Mouse (Mus musculus) cortical plate, adult 2 months (tissue): ENCODE results near the gene Pam16.

Source experiments
- CTCF ChIP-seq: fragments of 200-500 bp; IDR thresholded peaks from 2 replicates; pipeline ENCODE4 v1.5.1; 2011; ENCODE audit warnings: mild to moderate bottlenecking, control low read depth, low read length; ENCODE audit not compliant: insufficient read depth; ENCODE audit errors: extremely low read depth
- POLR2A ChIP-seq: fragments of 200-500 bp; IDR thresholded peaks from 2 replicates; pipeline ENCODE4 v1.6.1; 2011; ENCODE audit warnings: mild to moderate bottlenecking, low read length, control low read depth; ENCODE audit not compliant: insufficient read depth; ENCODE audit errors: extremely low read depth

DNA sequence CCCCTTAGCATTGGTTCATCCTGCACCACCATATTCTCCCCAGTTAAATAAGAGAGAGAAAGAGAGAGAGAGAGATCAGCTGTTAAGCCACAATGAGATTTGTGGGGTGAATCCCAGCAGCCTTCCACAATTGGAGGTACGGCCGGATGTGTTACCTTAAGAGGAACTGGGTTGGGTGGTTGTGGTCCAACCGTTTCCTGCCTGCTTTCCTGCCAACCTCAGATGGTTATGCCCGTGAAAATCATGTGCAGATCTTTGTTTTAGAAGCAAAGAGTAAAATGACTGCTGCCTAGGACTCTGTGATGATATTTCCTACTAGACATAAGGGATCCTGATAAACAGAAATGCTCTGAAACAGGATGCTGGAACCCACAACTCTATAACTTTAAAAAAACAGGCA lies 49.3 kb upstream of the Pam16 start:
- TF ChIP-seq CTCF (no peak), POLR2A (no peak)
